Mouse (Mus musculus): ENCODE results near the gene Wdr93.

- TF ChIP-seq CTCF (IDR thresholded peaks at IDR 0.05; ENCODE audit: low read depth, low read length) (no peak), POLR2A (IDR thresholded peaks at IDR 0.05; ENCODE audit: extremely low read depth, insufficient read depth, low read length) (no peak)
These were observed 39.5 kb downstream of the Wdr93 start for GRCm38 (mm10) chr7:79782516-79782855.

Measured in liver, adult 2 months (tissue).